In genomic region chr11:117174098-117174892, GRCm38 (mm10) we compare ENCODE assay signal across 8 mouse cellular contexts. TPM values are rescaled to one million over a fixed set of nuclear protein-coding genes. Genes with fewer than 3 reads are reported as not detected.
DNase-seq lines count a peak whose midpoint lies in the region; ATAC-seq and TF ChIP-seq lines count a peak whose summit lies in the region.

No protein-coding gene starts in this region.

- no peak for TF ChIP-seq POLR2A in testis, adult 2 months (IDR thresholded peaks at IDR 0.05; ENCODE audit: control insufficient read depth, low read depth, low read length)
- no peak for TF ChIP-seq POLR2A in limb, embryonic 14.5 days (IDR thresholded peaks at IDR 0.05; ENCODE audit: borderline replicate concordance, extremely low read depth, insufficient read depth, insufficient read length)

- H3K27ac ChIP-seq in testis, adult 2 months (ENCODE audit: control insufficient read depth, insufficient read depth, low read depth, low read length), result peak overlapping the region; percentile 5
- peak overlapping the region; percentile 74 for H3K27ac ChIP-seq in limb, embryonic 14.5 days (replicated peaks; ENCODE audit: low read depth, low read length)
- H3K27ac ChIP-seq in stomach, postnatal 0 days (replicated peaks), result peak overlapping the region; percentile 36; the same call in 1 of the 2 replicates

- peak; percentile 58; the same call in 1 of the 2 replicates for ATAC-seq in limb, embryonic 14.5 days (ENCODE audit: low FRiP score, low read depth)
- no peak for ATAC-seq in stomach, postnatal 0 days (ENCODE audit: low FRiP score, low TSS enrichment)

- DNase-seq in cerebellum, adult 9-11 months, result peak; percentile 14
- DNase-seq in cerebellum, postnatal 14 days, result no peak
- DNase-seq in testis, postnatal 14 days (ENCODE audit: low spot score), result no peak
- DNase-seq in limb, embryonic 14.5 days (ENCODE audit: low spot score), result peak; percentile 75
- no peak for DNase-seq in stomach, postnatal 0 days (ENCODE audit: low spot score)
- no peak for DNase-seq in left cerebral cortex, adult 9 months (ENCODE audit: low spot score in 2 of 2)
- DNase-seq in layer of hippocampus, postnatal 36 days, result no peak

- peak overlapping the region; percentile 48 for H3K4me2 ChIP-seq in limb, embryonic 14.5 days (replicated peaks; ENCODE audit: low read depth, low read length, severe bottlenecking)
- peak overlapping the region; percentile 39 for H3K4me2 ChIP-seq in stomach, postnatal 0 days (replicated peaks; ENCODE audit: low read depth)

- H3K4me1 ChIP-seq in testis, adult 2 months (ENCODE audit: control insufficient read depth, insufficient read depth, low read length), result peaks cover 2% of the 10 kb centered on the region; the same call in 1 of the 2 replicates
- peaks cover 16% of the 10 kb centered on the region; the same call in 1 of the 2 replicates for H3K4me1 ChIP-seq in limb, embryonic 14.5 days (ENCODE audit: control insufficient read depth, insufficient read depth, low read length)
- H3K4me1 ChIP-seq in stomach, postnatal 0 days (replicated peaks; ENCODE audit: control insufficient read depth, insufficient read depth), result no peaks in the 10 kb centered on the region

- TF ChIP-seq CTCF in testis, adult 2 months (IDR thresholded peaks at IDR 0.05; ENCODE audit: control insufficient read depth, insufficient read depth, insufficient replicate concordance, low read depth, low read length), result no peak
- TF ChIP-seq CTCF in stomach, postnatal 0 days (IDR thresholded peaks at IDR 0.05; ENCODE audit: low read depth), result no peak

- H3K36me3 ChIP-seq in testis, adult 2 months (ENCODE audit: control insufficient read depth, insufficient read depth, low read length), result no peaks in the 10 kb centered on the region
- H3K36me3 ChIP-seq in limb, embryonic 14.5 days (ENCODE audit: control insufficient read depth, insufficient read depth, low read length), result no peaks in the 10 kb centered on the region
- no peaks in the 10 kb centered on the region for H3K36me3 ChIP-seq in stomach, postnatal 0 days (ENCODE audit: control insufficient read depth, insufficient read depth, low read length)

- no peaks in the 10 kb centered on the region for H3K27me3 ChIP-seq in testis, adult 2 months (ENCODE audit: control insufficient read depth, insufficient read depth, low read length)
- no peaks in the 10 kb centered on the region for H3K27me3 ChIP-seq in limb, embryonic 14.5 days (ENCODE audit: control insufficient read depth, insufficient read depth, low read length)
- H3K27me3 ChIP-seq in stomach, postnatal 0 days (ENCODE audit: control insufficient read depth, insufficient read depth, low read length), result no peaks in the 10 kb centered on the region

- H3K9me3 ChIP-seq in limb, embryonic 14.5 days (ENCODE audit: control insufficient read depth, low read length), result no peaks in the 10 kb centered on the region
- no peaks in the 10 kb centered on the region for H3K9me3 ChIP-seq in stomach, postnatal 0 days (ENCODE audit: control insufficient read depth, low read length)

- H3K4me3 ChIP-seq in testis, adult 2 months (ENCODE audit: control insufficient read depth, low read depth, low read length), result peak overlapping the region; percentile 54; the same call in 1 of the 2 replicates
- peak overlapping the region; percentile 25 for H3K4me3 ChIP-seq in limb, embryonic 14.5 days (replicated peaks; ENCODE audit: low read length)
- peak overlapping the region; percentile 24; the same call in 1 of the 2 replicates for H3K4me3 ChIP-seq in stomach, postnatal 0 days (ENCODE audit: low read depth, low read length)

- peak overlapping the region; percentile 31; the same call in 1 of the 2 replicates for H3K9ac ChIP-seq in limb, embryonic 14.5 days (ENCODE audit: low read depth, low read length, severe bottlenecking)
- 0 out of 2 replicates have a peak overlapping the region, but pooled peaks have one; percentile 41 for H3K9ac ChIP-seq in stomach, postnatal 0 days (ENCODE audit: low read length)

- WGBS in limb, embryonic 14.5 days, result 24% methylated on average over 18 of the region's 18 CpGs
- WGBS in stomach, postnatal 0 days, result 25% methylated on average over 18 of the region's 18 CpGs

- TF ChIP-seq EP300 in stomach, postnatal 0 days (optimal IDR thresholded peaks at IDR 0.05), result no peak

RNA-seq across cellular contexts. Expression of gene Sept9, which starts 25.2 kb away (rescaled TPM):
- polyA plus RNA-seq in testis, adult 2 months (2012; rRNA removed), result 11.7 and 12.2 TPM in 2 replicates
- polyA plus RNA-seq in limb, embryonic 14.5 days (2012; rRNA removed), result 76.5 and 78.7 TPM in 2 replicates
- 125 and 136 TPM in 2 replicates for polyA plus RNA-seq in limb, embryonic 14.5 days (2014; fragmentation: Nextera tagmentation; extraction: Ambion mirVana)
- 42.9 and 46.2 TPM in 2 replicates for polyA plus RNA-seq in stomach, postnatal 0 days (2015; fragmentation: Nextera tagmentation; extraction: Ambion mirVana)
- total RNA-seq in layer of hippocampus, postnatal 36 days (2021), result 100 to 1,000 TPM; 106 to 110 TPM

RNA-seq across cellular contexts. Expression of gene Sec14l1, which starts 59.3 kb away (rescaled TPM):
- polyA plus RNA-seq in testis, adult 2 months (2012; rRNA removed), result 133 and 153 TPM in 2 replicates
- 72.5 and 85.2 TPM in 2 replicates for polyA plus RNA-seq in limb, embryonic 14.5 days (2012; rRNA removed)
- polyA plus RNA-seq in limb, embryonic 14.5 days (2014; fragmentation: Nextera tagmentation; extraction: Ambion mirVana), result 38.7 and 40.3 TPM in 2 replicates
- polyA plus RNA-seq in stomach, postnatal 0 days (2015; fragmentation: Nextera tagmentation; extraction: Ambion mirVana), result 28.4 and 30.5 TPM in 2 replicates
- 100 to 1,000 TPM; 227 to 241 TPM for total RNA-seq in layer of hippocampus, postnatal 36 days (2021)

Comparison
In these comparisons a context has a peak if more than half of its experiments do, and no peak if none do; other contexts are left out.
1. DNase-seq: peak in cerebellum, adult 9-11 months (single experiment) and limb, embryonic 14.5 days (single experiment); none in cerebellum, postnatal 14 days (0 of 2), testis, postnatal 14 days (single experiment), stomach, postnatal 0 days (single experiment), left cerebral cortex, adult 9 months (0 of 2) and layer of hippocampus, postnatal 36 days (0 of 2).
2. H3K27ac ChIP-seq: peak in every context shown above with its lines; median percentile 74 in limb, embryonic 14.5 days; 36 in stomach, postnatal 0 days; 5 in testis, adult 2 months.
3. Peak in every context shown above with its lines, with median percentiles within 50 percentile points of each other: H3K4me3 ChIP-seq.